10 mouse cellular contexts compared by ENCODE assay signal in genomic region chr11:53529253-53529557, GRCm38 (mm10). TPM values are rescaled to one million over a fixed set of nuclear protein-coding genes. Genes with fewer than 3 reads are reported as not detected.
A peak's percentile ranks its signal among the peaks of the same experiment; 100 is the strongest.
DNase-seq lines count a peak whose midpoint lies in the region; ATAC-seq and TF ChIP-seq lines count a peak whose summit lies in the region.
"Had no signal": no experiment of that assay in that cellular context is flagged by ENCODE, and none has a peak within 500 bp of the region (broad histone marks: within the 10 kb centered on the region; RNA-seq: fewer than 3 reads in every experiment).

No protein-coding gene starts in this region.

- H3K9me3 ChIP-seq in forebrain, postnatal 0 days (ENCODE audit: low read length): no peaks in the 10 kb centered on the region
- H3K9me3 ChIP-seq in forebrain, embryonic 13.5 days (replicated peaks): no peaks in the 10 kb centered on the region
- no peaks in the 10 kb centered on the region for H3K9me3 ChIP-seq in liver, embryonic 11.5 days (ENCODE audit: control insufficient read depth, low read length)
- H3K9me3 ChIP-seq: limb, embryonic 12.5 days had no signal

- no peak for DNase-seq in forebrain, postnatal 0 days
- peak; percentile 46 for DNase-seq in MN1 (ENCODE audit: low spot score)
- peak; percentile 81 for DNase-seq in gastrocnemius, adult 18-20 months (ENCODE audit: low spot score)
- DNase-seq in heart, postnatal 4 days: peak; percentile 78
- no peak for DNase-seq in spleen, postnatal 10 days (ENCODE audit: low spot score in 2 of 2)
- no peak for DNase-seq in liver, embryonic 11.5 days (ENCODE audit: low spot score)

- peak; percentile 38; the same call in 1 of the 2 replicates for ATAC-seq in forebrain, postnatal 0 days
- no peak for ATAC-seq in forebrain, embryonic 13.5 days
- ATAC-seq in liver, embryonic 11.5 days (replicated peaks; ENCODE audit: low FRiP score): no peak
- no peak for ATAC-seq in inflammation-experienced regulatory T-cells, adult 6 months

- no peak for TF ChIP-seq CTCF in forebrain, postnatal 0 days (IDR thresholded peaks at IDR 0.05; ENCODE audit: low read depth)

- H3K27me3 ChIP-seq in forebrain, postnatal 0 days (ENCODE audit: insufficient read depth, low read length): no peaks in the 10 kb centered on the region
- no peaks in the 10 kb centered on the region for H3K27me3 ChIP-seq in forebrain, embryonic 13.5 days
- no peaks in the 10 kb centered on the region for H3K27me3 ChIP-seq in liver, embryonic 11.5 days (replicated peaks; ENCODE audit: control insufficient read depth, insufficient read depth, low read length)
- H3K27me3 ChIP-seq: limb, embryonic 12.5 days had no signal

- no peak overlapping the region for H3K9ac ChIP-seq in forebrain, postnatal 0 days
- H3K9ac ChIP-seq in forebrain, embryonic 13.5 days: no peak overlapping the region
- H3K9ac ChIP-seq in liver, embryonic 11.5 days (ENCODE audit: low read depth, low read length): no peak overlapping the region
- H3K9ac ChIP-seq: limb, embryonic 12.5 days had no signal

- H3K4me3 ChIP-seq in forebrain, postnatal 0 days (ENCODE audit: low read depth, low read length): no peak overlapping the region
- H3K4me3 ChIP-seq in forebrain, embryonic 13.5 days: no peak overlapping the region
- no peak overlapping the region for H3K4me3 ChIP-seq in liver, embryonic 11.5 days (ENCODE audit: low read depth, low read length)
- H3K4me3 ChIP-seq: limb, embryonic 12.5 days had no signal

- peaks cover 14% of the 10 kb centered on the region for H3K36me3 ChIP-seq in forebrain, postnatal 0 days (ENCODE audit: insufficient read depth)
- peaks cover 12% of the 10 kb centered on the region for H3K36me3 ChIP-seq in forebrain, embryonic 13.5 days (ENCODE audit: poor library complexity, severe bottlenecking)
- peaks cover 4% of the 10 kb centered on the region for H3K36me3 ChIP-seq in liver, embryonic 11.5 days (ENCODE audit: control insufficient read depth, insufficient read depth, low read length)

- 34% methylated on average over 6 of the region's 6 CpGs for WGBS in forebrain, postnatal 0 days
- WGBS in forebrain, embryonic 13.5 days: 80% methylated on average over 6 of the region's 6 CpGs
- 62% methylated on average over 6 of the region's 6 CpGs for WGBS in liver, embryonic 11.5 days

- peaks cover 5% of the 10 kb centered on the region for H3K4me1 ChIP-seq in forebrain, postnatal 0 days (ENCODE audit: insufficient read depth)
- peaks cover 22% of the 10 kb centered on the region; the same call in 1 of the 2 replicates for H3K4me1 ChIP-seq in forebrain, embryonic 13.5 days
- peaks cover 31% of the 10 kb centered on the region for H3K4me1 ChIP-seq in liver, embryonic 11.5 days (replicated peaks; ENCODE audit: control insufficient read depth, insufficient read depth, low read length)

- no peak overlapping the region for H3K4me2 ChIP-seq in forebrain, postnatal 0 days (ENCODE audit: low read depth)
- H3K4me2 ChIP-seq in forebrain, embryonic 13.5 days: no peak overlapping the region
- H3K4me2 ChIP-seq in liver, embryonic 11.5 days: no peak overlapping the region
- H3K4me2 ChIP-seq: limb, embryonic 12.5 days had no signal

- H3K27ac ChIP-seq in forebrain, postnatal 0 days (ENCODE audit: low read depth, low read length): peak overlapping the region; percentile 40; the same call in 1 of the 2 replicates
- no peak overlapping the region for H3K27ac ChIP-seq in forebrain, embryonic 13.5 days
- H3K27ac ChIP-seq in liver, embryonic 11.5 days (ENCODE audit: low read depth, low read length): no peak overlapping the region
- H3K27ac ChIP-seq: limb, embryonic 12.5 days had no signal

RNA-seq across cellular contexts. Expression of gene Sept8, which starts 10.1 kb away (rescaled TPM):
- total RNA-seq in forebrain, postnatal 0 days (2014; rRNA removed): 37.2 and 40.9 TPM in 2 replicates
- 13.5 and 18.2 TPM in 2 replicates for polyA plus RNA-seq in forebrain, postnatal 0 days (2015; fragmentation: Nextera tagmentation; extraction: Ambion mirVana)
- polyA plus RNA-seq in forebrain, embryonic 13.5 days (2015; fragmentation: Nextera tagmentation; extraction: Ambion mirVana): 17.1 and 17.9 TPM in 2 replicates
- total RNA-seq in gastrocnemius, adult 18-20 months (2021): 10 to 100 TPM in 1 of 2 experiments, 1 to 10 TPM in 1; 8.4 to 10.3 TPM
- 10 to 100 TPM; 62.9 to 65.0 TPM for total RNA-seq in heart, postnatal 4 days (2021)
- 43.4 and 47.4 TPM in 2 replicates for polyA plus RNA-seq in liver, embryonic 11.5 days (2014; fragmentation: Nextera tagmentation; extraction: Ambion mirVana)
- 1 to 10 TPM; 1.1 to 1.2 (median 1.1) TPM for polyA plus RNA-seq in inflammation-experienced regulatory T-cells, adult 6 months (2017; shearing (Covaris generic))

RNA-seq across cellular contexts. Expression of gene Kif3a, which starts 38.0 kb away (rescaled TPM):
- 103 and 118 TPM in 2 replicates for total RNA-seq in forebrain, postnatal 0 days (2014; rRNA removed)
- polyA plus RNA-seq in forebrain, postnatal 0 days (2015; fragmentation: Nextera tagmentation; extraction: Ambion mirVana): 241 and 330 TPM in 2 replicates
- 199 and 202 TPM in 2 replicates for polyA plus RNA-seq in forebrain, embryonic 13.5 days (2015; fragmentation: Nextera tagmentation; extraction: Ambion mirVana)
- 1 to 10 TPM; 4.5 to 5.0 TPM for total RNA-seq in gastrocnemius, adult 18-20 months (2021)
- total RNA-seq in heart, postnatal 4 days (2021): 10 to 100 TPM; 14.1 to 14.4 TPM
- 22.3 and 27.4 TPM in 2 replicates for polyA plus RNA-seq in liver, embryonic 11.5 days (2014; fragmentation: Nextera tagmentation; extraction: Ambion mirVana)
- 10 to 100 TPM in 2 of 3 experiments, 1 to 10 TPM in 1; 5.5 to 11.6 (median 11.6) TPM for polyA plus RNA-seq in inflammation-experienced regulatory T-cells, adult 6 months (2017; shearing (Covaris generic))

RNA-seq across cellular contexts. Expression of gene Sowaha, which starts 49.1 kb away (rescaled TPM):
- 13.2 and 13.5 TPM in 2 replicates for total RNA-seq in forebrain, postnatal 0 days (2014; rRNA removed)
- polyA plus RNA-seq in forebrain, postnatal 0 days (2015; fragmentation: Nextera tagmentation; extraction: Ambion mirVana): 5.0 and 7.9 TPM in 2 replicates
- 0.97 and 1.1 TPM in 2 replicates for polyA plus RNA-seq in forebrain, embryonic 13.5 days (2015; fragmentation: Nextera tagmentation; extraction: Ambion mirVana)
- total RNA-seq in gastrocnemius, adult 18-20 months (2021): under 1 TPM; 0.07 TPM
- total RNA-seq in heart, postnatal 4 days (2021): under 1 TPM; 0.07 to 0.27 TPM
- 1.1 and 1.5 TPM in 2 replicates for polyA plus RNA-seq in liver, embryonic 11.5 days (2014; fragmentation: Nextera tagmentation; extraction: Ambion mirVana)
- not detected for polyA plus RNA-seq in inflammation-experienced regulatory T-cells, adult 6 months (2017; shearing (Covaris generic))

RNA-seq across cellular contexts. Expression of gene Gm9945, which starts 49.2 kb away (rescaled TPM):
- total RNA-seq in forebrain, postnatal 0 days (2014; rRNA removed): not detected in 2 replicates
- 0.15 and 0.28 TPM in 2 replicates for polyA plus RNA-seq in forebrain, postnatal 0 days (2015; fragmentation: Nextera tagmentation; extraction: Ambion mirVana)
- not detected in 2 replicates for polyA plus RNA-seq in forebrain, embryonic 13.5 days (2015; fragmentation: Nextera tagmentation; extraction: Ambion mirVana)
- not detected for total RNA-seq in gastrocnemius, adult 18-20 months (2021)
- not detected for total RNA-seq in heart, postnatal 4 days (2021)
- polyA plus RNA-seq in liver, embryonic 11.5 days (2014; fragmentation: Nextera tagmentation; extraction: Ambion mirVana): not detected in 2 replicates
- not detected for polyA plus RNA-seq in inflammation-experienced regulatory T-cells, adult 6 months (2017; shearing (Covaris generic))
- polyA plus RNA-seq: embryonic facial prominence, embryonic 11.5 days; limb, embryonic 12.5 days had no signal

RNA-seq across cellular contexts. Expression of gene Gm9837, which starts 58.9 kb away (rescaled TPM):
- total RNA-seq in forebrain, postnatal 0 days (2014; rRNA removed): 1.7 TPM in 1 of 2 replicates, not detected in the other
- not detected in 2 replicates for polyA plus RNA-seq in forebrain, postnatal 0 days (2015; fragmentation: Nextera tagmentation; extraction: Ambion mirVana)
- not detected in 2 replicates for polyA plus RNA-seq in forebrain, embryonic 13.5 days (2015; fragmentation: Nextera tagmentation; extraction: Ambion mirVana)
- not detected for total RNA-seq in gastrocnemius, adult 18-20 months (2021)
- not detected for total RNA-seq in heart, postnatal 4 days (2021)
- not detected in 2 replicates for polyA plus RNA-seq in liver, embryonic 11.5 days (2014; fragmentation: Nextera tagmentation; extraction: Ambion mirVana)
- not detected for polyA plus RNA-seq in inflammation-experienced regulatory T-cells, adult 6 months (2017; shearing (Covaris generic))
- polyA plus RNA-seq: embryonic facial prominence, embryonic 11.5 days; limb, embryonic 12.5 days had no signal

Comparison
In these comparisons a context has a peak if more than half of its experiments do, and no peak if none do; other contexts are left out.
1. DNase-seq: peak in MN1 (single experiment), gastrocnemius, adult 18-20 months (single experiment) and heart, postnatal 4 days (single experiment); none in forebrain, postnatal 0 days (single experiment), spleen, postnatal 10 days (0 of 2) and liver, embryonic 11.5 days (single experiment).